Mouse (Mus musculus) thymus, adult 2 months (tissue): ENCODE data around the gene Col23a1.

ENCODE experiments used
- CTCF ChIP-seq: fragments of 200-500 bp; IDR thresholded peaks from 2 replicates; pipeline ENCODE4 v1.5.1; 2012; ENCODE audit warnings: mild to moderate bottlenecking, control low read depth, low read length, moderate library complexity, borderline replicate concordance; ENCODE audit not compliant: control insufficient read depth, poor library complexity, insufficient read depth; ENCODE audit errors: extremely low read depth
- POLR2A ChIP-seq: fragments of 200-500 bp; IDR thresholded peaks from 2 replicates; pipeline ENCODE4 v1.6.1; 2012; ENCODE audit warnings: mild to moderate bottlenecking, low read length, control low read depth, moderate library complexity; ENCODE audit not compliant: control insufficient read depth, poor library complexity, insufficient read depth; ENCODE audit errors: extremely low read depth

GRCm38 (mm10) chr11:51334017-51334416 is 44.3 kb downstream of the Col23a1 start:
- TF ChIP-seq POLR2A (no peak), CTCF (no peak)
